Mouse (Mus musculus) megakaryocyte, embryonic 14.5 days (primary cell): ENCODE results near the gene Stx16.

ENCODE experiments used
- FLI1 ChIP-seq: IDR thresholded peaks from 2 replicates; pipeline ENCODE4 v1.6.1; 2012; ENCODE audit warnings: low read length, inconsistent platforms, mixed read lengths
- GATA1 ChIP-seq: IDR thresholded peaks from 3 replicates; pipeline ENCODE4 v1.6.1; 2012; ENCODE audit warnings: mixed read lengths, low read length, inconsistent platforms, borderline replicate concordance

DNA sequence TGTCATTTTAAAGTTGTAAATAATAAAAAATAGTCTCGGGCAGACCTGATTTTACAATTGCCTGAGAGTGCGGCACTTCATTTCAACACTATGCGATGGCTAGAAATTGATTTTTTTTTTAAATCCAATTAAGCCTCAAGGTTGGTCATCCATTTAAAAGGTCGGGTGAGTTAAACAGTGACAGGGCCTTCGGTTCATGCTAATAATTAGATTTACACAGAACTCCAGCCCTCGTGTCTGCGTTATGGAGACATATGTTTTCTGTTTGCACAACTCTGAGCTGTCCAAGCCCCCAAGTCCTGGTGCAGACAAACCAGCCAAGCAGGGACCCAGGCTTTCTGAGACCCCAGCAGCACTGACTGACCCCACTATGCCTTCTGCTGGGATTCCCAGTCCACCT lies 26.3 kb downstream of the Stx16 start:
- TF ChIP-seq FLI1 (no peak), GATA1 (no peak)
